Mouse (Mus musculus) cerebellum, adult 9-10 months (tissue): ENCODE results near the gene Sf1.

Experiments used
- DNase-seq: peaks from one replicate; pipeline ENCODE4 v3.0.0; 2022

Sf1 gene

DNA sequence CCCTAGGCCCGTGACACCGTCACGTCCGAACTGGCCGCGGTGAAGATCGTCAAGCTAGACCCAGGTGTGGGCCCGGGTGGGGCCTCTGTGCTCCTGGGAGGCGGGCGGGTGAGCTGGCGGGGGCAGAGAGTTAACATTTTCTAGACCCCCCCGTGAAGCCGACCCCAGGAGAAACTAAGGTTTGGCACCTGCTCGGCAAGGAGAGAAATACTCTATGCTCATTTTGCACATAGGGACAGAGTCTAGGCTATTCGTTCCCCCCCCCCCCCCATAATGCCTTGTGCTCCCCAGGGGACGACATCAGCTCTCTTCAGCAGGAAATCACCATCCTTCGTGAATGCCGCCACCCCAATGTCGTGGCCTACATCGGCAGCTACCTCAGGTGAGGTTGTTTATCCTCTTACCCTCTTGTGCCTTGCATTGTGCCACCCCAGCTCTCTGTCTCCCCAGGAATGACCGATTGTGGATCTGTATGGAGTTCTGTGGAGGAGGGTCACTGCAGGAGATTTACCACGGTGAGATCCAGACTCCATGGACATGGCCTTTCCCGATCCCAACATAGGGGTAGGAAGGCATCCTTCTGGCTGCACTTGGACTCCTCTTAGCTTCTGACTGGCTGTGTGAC is 21.9 kb upstream of the Sf1 start:
- peak; percentile 67 for DNase-seq

DNA sequence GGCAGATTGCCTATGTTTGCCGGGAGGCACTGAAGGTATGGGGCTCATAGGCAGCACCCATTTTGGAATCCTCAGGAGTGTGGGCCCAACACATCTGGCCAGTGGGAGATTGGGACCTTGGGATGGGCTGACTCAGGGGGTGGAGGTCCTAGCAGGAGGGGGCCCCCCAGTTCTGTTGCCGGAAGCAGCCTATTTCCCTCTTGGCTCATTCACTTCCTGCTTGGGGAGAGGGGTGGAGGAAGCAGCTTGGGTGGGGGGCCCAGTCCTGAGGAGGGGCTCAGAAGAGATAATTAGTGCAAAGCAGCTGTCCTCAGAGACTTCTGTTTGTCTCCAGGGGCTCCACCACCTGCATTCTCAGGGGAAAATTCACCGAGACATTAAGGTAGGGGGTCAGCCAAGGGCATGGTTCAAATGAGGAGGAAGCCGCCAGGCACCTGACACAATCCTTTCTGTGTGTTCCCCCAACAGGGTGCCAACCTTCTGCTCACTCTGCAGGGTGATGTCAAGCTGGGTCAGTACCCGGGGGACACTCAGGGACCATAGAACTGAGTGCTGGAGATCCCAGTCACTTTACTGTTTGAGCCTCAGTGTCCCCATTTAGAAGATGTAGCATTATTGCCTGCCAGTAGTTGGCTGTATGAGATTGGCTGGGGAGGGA is 21.1 kb upstream of the Sf1 start:
- peak; percentile 57 for DNase-seq

DNA sequence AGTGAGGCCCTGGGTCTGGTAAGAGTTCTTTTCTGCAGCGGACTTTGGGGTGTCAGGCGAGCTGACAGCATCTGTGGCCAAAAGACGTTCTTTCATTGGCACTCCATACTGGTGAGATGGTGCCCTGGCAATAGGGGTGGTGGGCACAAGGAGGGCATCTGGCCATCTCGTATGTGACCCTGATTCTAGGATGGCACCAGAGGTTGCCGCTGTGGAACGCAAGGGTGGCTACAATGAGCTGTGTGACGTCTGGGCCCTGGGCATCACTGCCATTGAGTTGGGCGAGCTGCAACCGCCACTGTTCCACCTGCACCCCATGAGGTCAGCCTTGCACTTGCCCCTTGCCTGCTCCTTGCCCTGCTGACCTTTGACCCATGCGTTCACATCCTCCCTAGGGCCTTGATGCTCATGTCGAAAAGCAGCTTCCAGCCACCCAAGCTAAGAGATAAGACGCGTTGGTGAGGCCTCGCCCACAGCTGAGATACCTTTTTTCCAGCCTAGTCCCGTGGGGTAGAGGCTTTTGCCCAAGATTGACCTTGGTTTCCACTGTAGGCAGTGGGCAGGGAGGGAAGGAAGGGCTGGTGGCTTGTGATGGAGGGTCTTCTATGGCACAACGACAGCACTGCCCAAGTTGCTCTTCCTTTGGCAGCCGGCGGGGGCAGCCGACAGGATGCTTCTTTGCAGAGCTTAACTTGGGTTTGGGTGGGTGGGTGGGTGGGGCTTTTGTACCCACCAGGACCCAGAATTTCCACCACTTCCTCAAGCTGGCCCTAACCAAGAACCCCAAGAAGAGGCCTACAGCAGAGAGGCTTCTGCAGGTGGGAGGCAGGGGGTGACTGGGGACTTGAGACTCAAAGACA is 20.2 kb upstream of the Sf1 start:
- peak; percentile 52 for DNase-seq

DNA sequence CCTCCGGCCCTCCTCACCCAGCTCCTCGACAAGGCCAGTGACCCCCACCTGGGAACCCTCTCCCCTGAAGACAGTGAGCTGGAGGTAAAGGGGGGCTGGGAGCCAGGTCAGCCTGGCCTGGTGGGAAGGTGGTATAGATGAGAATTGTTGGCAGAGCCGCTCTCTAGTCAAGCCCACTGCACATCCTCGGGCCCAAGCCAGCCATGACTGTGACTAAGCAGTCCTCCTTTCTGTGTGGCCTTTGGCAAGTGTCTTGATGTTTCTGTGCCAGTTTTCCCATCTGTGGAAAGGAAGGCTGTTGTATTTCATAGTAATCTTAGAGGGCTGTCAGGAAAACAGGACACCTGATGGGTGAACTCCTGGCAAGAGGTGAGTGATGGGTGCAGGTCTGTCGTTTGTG is 19.5 kb upstream of the Sf1 start:
- DNase-seq: peak; percentile 71

DNA sequence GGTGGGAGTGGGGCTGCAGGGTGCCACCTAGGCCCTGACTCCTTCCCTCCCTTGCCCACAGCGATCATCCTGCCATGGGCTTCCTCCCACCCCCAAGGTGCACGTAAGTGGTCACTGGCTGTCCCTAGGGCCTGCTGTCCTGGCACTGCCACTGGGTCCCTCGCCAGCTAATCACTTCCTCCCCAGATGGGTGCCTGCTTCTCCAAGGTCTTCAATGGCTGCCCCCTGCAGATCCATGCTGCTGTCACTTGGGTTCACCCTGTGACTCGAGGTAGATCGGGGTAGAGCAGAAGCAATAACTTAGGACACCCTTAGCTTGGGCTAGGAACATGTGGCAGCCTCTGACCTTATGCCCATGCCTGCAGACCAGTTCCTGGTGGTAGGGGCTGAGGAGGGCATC is 17.5 kb upstream of the Sf1 start:
- DNase-seq: peak; percentile 31

DNA sequence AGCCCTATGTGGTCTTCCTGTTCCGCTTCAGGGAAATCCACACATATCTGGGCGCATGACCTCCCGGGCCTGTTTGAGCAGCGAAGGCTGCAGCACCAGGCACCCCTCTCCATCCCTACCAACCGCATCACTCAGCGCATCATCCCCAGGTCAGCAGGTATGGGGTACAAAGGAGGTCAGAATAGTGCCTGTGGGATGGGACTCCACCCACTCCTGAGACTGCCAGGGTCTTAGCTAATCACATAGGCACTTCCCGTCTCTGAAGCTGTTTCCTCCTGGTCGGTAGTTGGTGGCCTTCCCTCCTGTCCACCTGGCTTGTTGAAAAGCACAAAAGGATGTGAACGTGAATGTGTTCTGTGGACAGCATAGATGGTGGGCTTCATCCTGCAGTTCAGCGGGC is 16.8 kb upstream of the Sf1 start:
- DNase-seq: no peak

DNA sequence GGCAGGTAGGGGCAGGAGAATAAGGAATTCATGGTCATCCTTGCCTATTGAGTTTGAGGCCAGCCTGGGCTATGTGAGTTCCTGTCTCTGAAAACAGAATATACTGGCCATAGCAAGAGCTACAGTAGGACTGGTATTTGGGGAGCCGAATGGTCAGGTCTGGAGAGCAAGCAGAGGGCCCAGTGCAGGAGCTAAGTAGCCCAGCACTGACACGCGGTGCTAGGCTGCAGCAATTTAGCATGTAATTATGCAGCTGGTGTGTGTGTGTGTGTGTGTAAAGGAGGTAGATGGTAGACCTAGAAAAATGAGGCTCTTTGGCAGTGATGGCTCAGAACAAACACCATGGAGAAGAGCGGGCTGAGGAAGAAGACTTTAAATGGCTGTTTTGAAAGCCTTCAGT is 15.9 kb upstream of the Sf1 start:
- no peak for DNase-seq

DNA sequence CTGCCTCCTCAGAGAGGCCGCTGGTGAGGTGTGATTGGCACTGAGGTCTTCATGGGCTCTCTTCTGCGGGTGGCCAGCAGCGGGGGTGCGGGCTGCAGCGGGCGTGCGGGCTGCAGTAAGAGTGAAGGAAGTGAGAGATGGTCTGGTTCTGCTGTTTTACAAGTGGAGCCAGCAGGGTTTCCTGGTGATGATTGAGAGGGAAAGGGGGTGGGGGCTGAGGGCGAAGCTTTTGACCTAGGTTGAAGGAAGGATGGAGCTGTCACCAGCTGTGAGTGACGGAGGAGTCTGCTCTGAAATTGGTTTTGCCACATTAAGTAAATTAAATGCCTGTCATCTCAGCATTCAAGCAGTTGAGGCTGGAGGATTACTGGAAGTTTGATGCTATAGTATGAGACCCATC is 14.8 kb upstream of the Sf1 start:
- no peak for DNase-seq

DNA sequence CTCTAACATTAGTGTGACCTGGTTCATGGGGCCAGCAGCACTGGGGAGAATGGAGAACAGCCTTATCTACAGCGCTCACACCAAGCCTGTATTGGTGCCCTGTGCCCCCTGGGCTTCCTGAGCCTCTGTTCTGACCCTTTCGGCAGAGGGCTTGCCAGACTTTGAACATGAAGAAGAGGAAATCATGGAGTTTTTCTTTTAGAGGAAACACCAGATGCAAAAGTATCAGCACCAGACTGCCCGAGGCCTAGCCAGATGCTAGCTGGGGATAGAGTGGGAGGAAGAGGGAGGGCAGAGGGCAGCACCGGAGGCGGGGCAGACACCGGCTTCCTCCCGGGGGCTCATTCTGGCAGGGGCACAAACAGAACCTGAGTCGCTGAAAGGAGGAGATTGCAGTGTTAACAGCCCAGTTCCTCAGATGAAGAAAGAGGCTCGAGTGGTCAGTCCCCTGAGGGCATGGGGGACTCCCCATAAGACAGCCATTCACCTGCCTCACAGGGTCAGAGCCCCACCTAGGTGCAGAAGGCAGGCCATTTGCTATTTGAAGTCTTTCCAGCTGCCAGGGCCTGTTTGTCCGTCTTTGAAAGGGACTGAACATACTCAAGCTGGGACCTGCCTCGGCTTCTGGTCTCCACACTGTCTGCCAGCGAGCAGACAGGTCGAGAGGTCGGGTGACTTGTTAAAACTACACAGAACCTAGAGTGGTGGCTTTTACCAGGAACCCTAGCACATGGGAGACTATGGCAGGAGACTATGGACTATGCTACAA is 14.1 kb upstream of the Sf1 start:
- no peak for DNase-seq

DNA sequence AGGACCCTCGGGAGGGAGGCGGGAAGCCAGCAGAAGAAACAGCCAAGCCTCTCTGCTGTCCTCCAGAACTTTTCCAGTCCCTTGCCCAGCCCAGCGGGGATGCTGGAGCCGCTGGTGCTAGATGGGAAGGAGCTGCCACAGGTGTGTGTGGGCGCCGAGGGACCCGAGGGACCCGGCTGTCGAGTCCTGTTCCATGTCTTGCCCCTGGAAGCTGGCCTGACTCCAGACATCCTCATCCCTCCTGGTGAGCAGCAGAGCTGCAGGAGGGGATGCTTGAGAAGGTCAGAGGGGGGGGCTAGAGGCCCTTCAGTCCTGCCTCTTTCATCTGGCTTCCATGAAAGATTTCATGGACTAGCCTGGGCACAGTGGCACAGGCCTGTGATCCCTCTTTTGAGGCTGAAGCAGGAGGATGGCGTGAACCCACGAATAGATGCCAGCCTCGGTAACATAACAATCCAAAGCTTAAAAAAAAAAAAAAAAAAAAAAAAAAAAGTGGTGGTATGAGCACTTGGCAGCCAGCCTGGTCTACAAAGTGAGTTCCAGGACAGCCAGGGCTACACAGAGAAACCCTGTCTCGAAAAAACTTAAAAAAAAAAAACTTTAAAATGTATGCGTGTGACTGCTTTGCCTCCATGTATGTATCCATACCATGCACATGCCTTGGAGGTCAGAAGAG is 11.9 kb upstream of the Sf1 start:
- no peak for DNase-seq

DNA sequence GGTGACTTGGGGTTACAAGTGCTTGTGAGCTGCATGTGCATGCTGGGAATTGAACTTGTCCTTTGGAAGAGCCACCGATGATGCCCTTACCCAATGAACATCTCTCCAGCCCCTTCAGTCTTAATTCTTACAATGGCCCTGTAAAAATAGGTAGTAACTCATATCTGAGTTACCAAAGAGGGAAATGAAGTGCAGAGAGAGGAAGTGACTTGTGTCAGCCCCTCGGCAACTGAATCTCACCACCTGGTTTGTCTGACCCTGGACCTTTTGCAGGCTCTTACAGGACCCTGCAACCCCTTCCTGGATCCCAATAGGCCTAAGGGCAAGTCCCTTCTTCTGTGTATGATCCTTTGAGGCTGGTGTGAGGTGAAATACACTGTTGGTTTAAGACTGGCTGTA is 11.4 kb upstream of the Sf1 start:
- DNase-seq: no peak

DNA sequence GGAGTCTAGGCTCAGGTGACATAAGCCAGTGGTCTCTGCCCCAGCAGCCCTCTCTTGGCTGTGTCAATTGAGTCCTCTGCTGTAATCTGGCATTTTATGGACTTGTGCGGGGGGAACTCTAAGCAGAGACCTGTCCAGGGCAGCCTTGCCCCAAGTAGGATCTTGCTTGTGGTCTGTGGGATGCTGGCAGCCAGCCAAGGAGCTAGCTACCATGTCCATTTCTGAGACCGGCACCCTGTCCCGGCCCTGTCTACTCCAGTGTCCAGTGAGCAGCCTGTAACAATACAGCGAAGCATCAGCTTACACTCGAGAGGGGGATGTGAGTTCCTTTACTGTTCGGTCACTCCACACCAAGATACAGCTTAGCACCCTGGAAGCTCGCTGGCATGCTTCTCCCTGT is 9.5 kb upstream of the Sf1 start:
- DNase-seq: no peak

DNA sequence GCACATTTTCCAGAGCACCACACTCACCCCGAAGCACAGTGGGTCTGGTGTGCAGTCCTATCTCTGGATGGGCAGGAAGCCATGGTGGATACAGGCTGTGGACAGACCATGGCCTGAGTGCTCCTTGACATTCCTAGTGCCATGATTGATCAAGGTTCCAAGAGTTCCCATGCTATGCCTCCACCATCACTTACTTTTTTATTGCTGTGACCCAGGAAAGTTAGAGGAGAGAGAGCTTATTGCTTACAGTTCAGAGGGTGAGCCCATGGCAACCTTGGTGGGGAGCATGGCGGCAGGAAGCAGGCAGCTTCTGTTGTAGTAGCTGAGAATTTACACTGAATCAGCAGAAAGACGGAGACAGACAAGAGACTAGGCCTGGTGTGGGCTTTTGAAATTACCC is 2.2 kb upstream of the Sf1 start:
- DNase-seq: no peak

DNA sequence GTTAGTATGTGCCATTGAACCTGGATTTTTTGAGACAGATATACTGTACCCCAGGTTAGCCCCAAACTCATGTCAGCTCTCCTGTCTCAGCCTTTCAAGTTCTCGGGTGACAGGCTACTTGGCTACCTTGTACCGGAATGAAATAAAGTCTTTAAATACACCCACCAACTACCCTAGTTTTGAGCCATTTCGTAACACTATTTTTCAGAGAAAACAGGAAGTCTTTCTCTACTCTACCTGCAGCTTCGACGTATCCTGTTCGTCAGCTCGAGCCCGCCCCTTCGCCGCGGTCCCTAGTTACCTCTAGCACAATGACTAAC is 439 bp upstream of the Sf1 start:
- no peak for DNase-seq

DNA sequence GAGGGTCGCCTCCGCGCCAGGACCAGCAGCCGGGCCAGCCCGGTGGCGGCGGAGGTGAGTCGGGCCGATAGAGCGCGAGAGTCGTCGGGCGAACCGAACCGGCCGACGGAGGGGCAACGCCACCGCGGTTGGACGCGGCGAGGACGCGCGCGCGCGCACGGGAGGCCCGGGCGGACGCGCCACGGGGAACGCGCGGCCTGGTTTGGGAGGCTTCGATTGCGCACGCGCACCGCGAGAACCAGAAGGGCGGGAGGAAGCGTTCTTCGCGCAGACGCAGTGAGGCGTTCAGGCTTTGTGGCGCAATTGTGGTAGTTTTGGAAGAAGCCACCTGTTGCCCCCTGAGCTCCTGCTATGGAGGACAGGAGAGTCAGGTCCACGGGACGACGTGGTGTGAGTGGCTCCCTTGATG is 831 bp downstream of the Sf1 start:
- peak; percentile 93 for DNase-seq

DNA sequence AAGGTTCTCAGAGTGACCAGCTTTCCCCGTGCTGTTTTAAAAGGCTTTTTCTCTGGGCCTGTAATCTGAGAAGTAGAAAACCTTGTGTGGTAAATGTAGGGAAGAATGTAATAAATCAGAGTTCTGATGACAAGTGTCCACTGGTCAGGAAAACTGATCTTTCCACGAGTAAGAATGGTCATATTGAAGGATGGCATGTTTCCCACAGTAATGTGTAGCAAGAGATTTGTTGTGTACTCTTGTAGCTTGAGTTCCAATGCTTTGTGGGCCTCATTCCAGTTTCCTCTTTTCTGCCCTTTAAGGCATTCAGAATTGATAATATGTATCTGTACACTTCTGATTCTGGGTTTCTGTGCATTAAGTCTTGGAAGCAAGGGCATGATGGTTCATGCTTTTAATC is 1.4 kb downstream of the Sf1 start:
- peak; percentile 68 for DNase-seq

DNA sequence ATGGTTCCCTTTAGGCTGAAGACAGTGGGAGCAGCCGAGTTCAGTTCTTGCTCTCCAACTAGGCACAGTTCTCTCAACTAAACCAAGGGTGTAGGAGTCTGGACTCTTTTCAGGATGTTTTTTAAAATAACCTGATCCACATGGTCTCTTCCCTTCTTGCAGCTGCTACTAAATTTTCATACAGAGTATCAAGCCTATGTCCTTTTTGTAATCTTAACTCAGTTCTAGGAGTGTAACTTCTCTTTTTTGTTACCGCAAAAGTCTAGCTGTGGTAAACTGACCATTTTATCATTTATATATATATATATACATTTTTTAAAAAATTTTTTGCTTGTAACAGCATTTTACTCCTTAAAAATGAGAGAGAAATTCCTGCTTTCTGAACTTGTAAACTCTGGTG is 6.7 kb downstream of the Sf1 start:
- DNase-seq: no peak

DNA sequence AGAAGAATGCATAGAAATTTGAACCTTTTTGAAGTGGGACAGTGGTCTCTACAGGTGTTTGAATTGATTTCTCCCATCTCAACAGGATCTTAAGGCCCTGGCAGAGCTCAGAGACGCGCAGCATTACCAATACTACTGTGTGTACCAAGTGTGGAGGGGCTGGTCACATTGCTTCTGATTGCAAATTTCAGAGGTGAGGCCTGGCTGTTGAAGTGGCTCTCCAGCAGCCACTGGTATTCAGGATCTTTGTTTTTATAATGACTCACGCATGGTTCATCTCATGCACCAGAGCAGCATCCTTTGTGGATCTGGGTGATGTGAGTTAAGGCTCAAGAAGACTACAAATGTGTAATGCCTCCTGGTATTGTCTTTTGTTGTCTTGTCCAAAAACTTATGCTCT is 8.9 kb downstream of the Sf1 start:
- DNase-seq: no peak

DNA sequence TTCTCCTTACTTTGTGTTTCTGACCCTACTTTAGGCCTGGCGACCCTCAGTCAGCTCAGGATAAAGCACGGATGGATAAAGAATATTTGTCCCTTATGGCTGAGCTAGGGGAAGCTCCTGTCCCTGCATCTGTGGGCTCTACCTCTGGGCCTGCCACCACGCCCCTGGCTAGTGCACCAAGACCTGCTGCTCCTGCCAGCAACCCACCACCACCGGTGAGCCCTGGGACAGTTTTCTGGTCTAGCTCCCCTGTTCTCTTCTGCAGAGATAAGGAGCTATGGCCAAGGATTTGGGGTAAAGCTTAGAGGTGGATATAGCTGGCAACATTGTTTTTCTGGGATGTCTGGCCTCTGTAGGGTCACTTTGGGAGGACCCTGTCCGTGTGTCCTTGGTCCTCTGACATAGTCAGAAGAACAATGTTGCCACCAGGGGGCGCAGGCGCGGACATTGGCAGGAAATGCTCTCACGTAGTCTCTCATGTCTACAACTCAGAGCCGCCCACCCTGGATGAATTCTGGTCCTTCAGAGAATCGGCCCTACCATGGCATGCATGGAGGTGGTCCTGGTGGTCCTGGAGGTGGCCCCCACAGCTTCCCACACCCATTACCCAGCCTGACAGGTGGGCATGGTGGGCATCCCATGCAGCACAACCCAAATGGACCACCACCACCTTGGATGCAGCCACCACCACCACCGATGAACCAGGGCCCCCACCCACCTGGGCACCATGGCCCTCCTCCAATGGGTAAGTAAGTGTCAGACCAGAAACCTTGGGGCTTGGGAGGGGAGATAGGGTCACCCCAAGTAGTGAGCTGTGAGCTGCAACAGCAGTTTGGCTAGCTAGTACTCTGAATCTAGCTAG is 10.3 kb downstream of the Sf1 start:
- peak; percentile 82 for DNase-seq

DNA sequence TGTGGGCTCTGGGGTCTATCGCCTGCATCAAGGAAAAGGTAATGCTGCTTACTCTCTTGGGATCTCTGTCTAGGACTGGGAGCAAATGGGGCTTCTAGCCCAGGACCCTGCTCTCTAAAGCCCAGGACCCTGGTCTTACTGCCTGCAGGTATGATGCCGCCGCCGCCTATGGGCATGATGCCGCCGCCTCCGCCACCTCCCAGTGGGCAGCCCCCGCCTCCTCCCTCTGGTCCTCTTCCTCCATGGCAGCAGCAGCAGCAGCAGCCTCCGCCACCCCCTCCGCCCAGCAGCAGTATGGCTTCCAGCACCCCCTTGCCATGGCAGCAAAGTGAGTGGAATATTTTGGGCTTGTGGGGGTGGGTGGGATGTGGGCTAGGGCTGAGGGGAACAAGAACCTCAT is 11.1 kb downstream of the Sf1 start:
- DNase-seq: no peak

DNA sequence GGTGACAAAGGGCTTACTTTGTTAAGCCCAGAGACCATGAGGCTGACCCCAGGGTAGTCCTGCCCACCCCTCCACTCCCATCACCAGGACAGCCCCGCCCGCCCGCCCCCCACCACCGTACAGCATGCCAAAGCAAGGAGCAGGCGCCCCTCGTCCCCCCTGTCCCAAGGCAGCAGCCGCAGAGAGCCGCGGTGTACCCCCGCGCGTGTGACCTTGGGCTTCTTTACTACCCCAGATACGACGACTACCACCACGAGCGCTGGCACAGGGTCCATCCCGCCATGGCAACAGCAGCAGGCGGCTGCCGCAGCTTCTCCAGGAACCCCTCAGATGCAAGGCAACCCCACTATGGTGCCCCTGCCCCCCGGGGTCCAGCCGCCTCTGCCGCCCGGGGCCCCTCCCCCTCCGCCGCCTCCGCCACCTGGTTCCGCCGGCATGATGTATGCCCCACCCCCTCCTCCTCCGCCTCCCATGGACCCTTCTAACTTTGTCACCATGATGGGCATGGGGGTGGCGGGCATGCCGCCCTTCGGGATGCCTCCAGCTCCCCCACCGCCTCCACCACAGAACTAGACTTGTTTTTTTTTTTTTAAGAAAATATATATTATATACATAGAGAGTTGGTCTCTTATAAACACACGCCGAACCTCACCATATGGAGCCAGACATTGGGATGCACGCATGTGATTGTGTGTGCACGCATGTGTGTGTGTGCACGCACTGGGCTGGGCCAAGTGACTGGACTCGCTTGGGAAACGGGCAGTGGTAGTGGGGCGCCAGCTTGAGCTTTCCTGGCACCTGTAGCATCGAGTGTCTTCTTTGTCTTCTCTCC is 12.1 kb downstream of the Sf1 start:
- DNase-seq: no peak
